Mouse (Mus musculus): ENCODE data around the gene Tenm3. TPM values are rescaled to one million over a fixed set of nuclear protein-coding genes. Genes with fewer than 3 reads are reported as not detected.

The Tenm3 gene
- polyA plus RNA-seq, 1 experiment from 2014 or later, result 8.3 TPM

- H3K4me3 ChIP-seq (ENCODE audit: control insufficient read depth in 1 of 2, insufficient read depth in 1 of 2, low read depth in 1 of 2, low read length in 2 of 2), result no peak overlapping the region
Measured at GRCm38 (mm10) chr8:48728006-48728405, 115.7 kb downstream of the Tenm3 start.

GRCm38 (mm10) chr8:48722744-48723143, 121.0 kb downstream of the Tenm3 start:
- no peak overlapping the region for H3K9ac ChIP-seq (ENCODE audit: low read length)
- H3K4me3 ChIP-seq (ENCODE audit: control insufficient read depth in 1 of 2, insufficient read depth in 1 of 2, low read depth in 1 of 2, low read length in 2 of 2), result no peak overlapping the region
- no peaks in the 10 kb centered on the region for H3K27me3 ChIP-seq (ENCODE audit: control insufficient read depth, insufficient read depth, low read length)
- ATAC-seq (ENCODE audit: insufficient number of reproducible peaks, insufficient read depth, low FRiP score, low read depth), result no peak
- H3K4me1 ChIP-seq (ENCODE audit: control insufficient read depth in 2 of 2, insufficient read depth in 2 of 2, low read length in 2 of 2), result no peaks in the 10 kb centered on the region
- H3K36me3 ChIP-seq (ENCODE audit: control insufficient read depth, insufficient read depth, low read length), result no peaks in the 10 kb centered on the region
- H3K4me2 ChIP-seq (ENCODE audit: low read length), result no peak overlapping the region
- H3K27ac ChIP-seq (replicated peaks in 1 of 2; ENCODE audit: control insufficient read depth in 1 of 2, insufficient read depth in 1 of 2, low read depth in 2 of 2, low read length in 2 of 2), result no peak overlapping the region
- 74% methylated on average over 14 of the region's 14 CpGs for WGBS
- no peaks in the 10 kb centered on the region for H3K9me3 ChIP-seq (ENCODE audit: control insufficient read depth, low read length)

More at GRCm38 (mm10) chr8:48728006-48728405, 115.7 kb downstream of the Tenm3 start:
- WGBS, result 93% methylated on average over 6 of the region's 6 CpGs
- ATAC-seq (ENCODE audit: insufficient number of reproducible peaks, insufficient read depth, low FRiP score, low read depth), result no peak
- H3K9ac ChIP-seq (ENCODE audit: low read length), result no peak overlapping the region
- H3K36me3 ChIP-seq (ENCODE audit: control insufficient read depth, insufficient read depth, low read length), result no peaks in the 10 kb centered on the region
- H3K4me1 ChIP-seq (ENCODE audit: control insufficient read depth in 2 of 2, insufficient read depth in 2 of 2, low read length in 2 of 2), result no peaks in the 10 kb centered on the region
- H3K27ac ChIP-seq (replicated peaks in 1 of 2; ENCODE audit: control insufficient read depth in 1 of 2, insufficient read depth in 1 of 2, low read depth in 2 of 2, low read length in 2 of 2), result no peak overlapping the region
- no peak overlapping the region for H3K4me2 ChIP-seq (ENCODE audit: low read length)
- H3K9me3 ChIP-seq (ENCODE audit: control insufficient read depth, low read length), result no peaks in the 10 kb centered on the region
- no peaks in the 10 kb centered on the region for H3K27me3 ChIP-seq (ENCODE audit: control insufficient read depth, insufficient read depth, low read length)

GRCm38 (mm10) chr8:48722318-48722717, 121.4 kb downstream of the Tenm3 start:
- 89% methylated on average over 7 of the region's 7 CpGs for WGBS
- Histone ChIP-seq H3K27me3 (ENCODE audit: control insufficient read depth, insufficient read depth, low read length) (no peaks in the 10 kb centered on the region), H3K9ac (ENCODE audit: low read length) (no peak overlapping the region), H3K27ac (replicated peaks in 1 of 2; ENCODE audit: control insufficient read depth in 1 of 2, insufficient read depth in 1 of 2, low read depth in 2 of 2, low read length in 2 of 2) (no peak overlapping the region), H3K9me3 (ENCODE audit: control insufficient read depth, low read length) (no peaks in the 10 kb centered on the region), H3K36me3 (ENCODE audit: control insufficient read depth, insufficient read depth, low read length) (no peaks in the 10 kb centered on the region), H3K4me3 (ENCODE audit: control insufficient read depth in 1 of 2, insufficient read depth in 1 of 2, low read depth in 1 of 2, low read length in 2 of 2) (no peak overlapping the region), H3K4me1 (ENCODE audit: control insufficient read depth in 2 of 2, insufficient read depth in 2 of 2, low read length in 2 of 2) (no peaks in the 10 kb centered on the region), H3K4me2 (ENCODE audit: low read length) (no peak overlapping the region)
- ATAC-seq (ENCODE audit: insufficient number of reproducible peaks, insufficient read depth, low FRiP score, low read depth), result no peak

GRCm38 (mm10) chr8:48721376-48721775, 122.4 kb downstream of the Tenm3 start:
- 87% methylated on average over 12 of the region's 12 CpGs for WGBS
- Histone ChIP-seq H3K27ac (replicated peaks in 1 of 2; ENCODE audit: control insufficient read depth in 1 of 2, insufficient read depth in 1 of 2, low read depth in 2 of 2, low read length in 2 of 2) (no peak overlapping the region), H3K36me3 (ENCODE audit: control insufficient read depth, insufficient read depth, low read length) (no peaks in the 10 kb centered on the region), H3K4me2 (ENCODE audit: low read length) (no peak overlapping the region), H3K9ac (ENCODE audit: low read length) (no peak overlapping the region), H3K4me3 (ENCODE audit: control insufficient read depth in 1 of 2, insufficient read depth in 1 of 2, low read depth in 1 of 2, low read length in 2 of 2) (no peak overlapping the region), H3K9me3 (ENCODE audit: control insufficient read depth, low read length) (no peaks in the 10 kb centered on the region), H3K4me1 (ENCODE audit: control insufficient read depth in 2 of 2, insufficient read depth in 2 of 2, low read length in 2 of 2) (no peaks in the 10 kb centered on the region), H3K27me3 (ENCODE audit: control insufficient read depth, insufficient read depth, low read length) (no peaks in the 10 kb centered on the region)
- ATAC-seq (ENCODE audit: insufficient number of reproducible peaks, insufficient read depth, low FRiP score, low read depth), result no peak

GRCm38 (mm10) chr8:48715616-48716015, 128.1 kb downstream of the Tenm3 start:
- Histone ChIP-seq H3K4me2 (ENCODE audit: low read length) (no peak overlapping the region), H3K9me3 (ENCODE audit: control insufficient read depth, low read length) (0 out of 2 replicates have a peak, but pooled peaks cover 3% of the 10 kb centered on the region), H3K27me3 (ENCODE audit: control insufficient read depth, insufficient read depth, low read length) (no peaks in the 10 kb centered on the region), H3K9ac (ENCODE audit: low read length) (no peak overlapping the region), H3K4me1 (ENCODE audit: control insufficient read depth in 2 of 2, insufficient read depth in 2 of 2, low read length in 2 of 2) (no peaks in the 10 kb centered on the region), H3K36me3 (ENCODE audit: control insufficient read depth, insufficient read depth, low read length) (no peaks in the 10 kb centered on the region), H3K4me3 (ENCODE audit: control insufficient read depth in 1 of 2, insufficient read depth in 1 of 2, low read depth in 1 of 2, low read length in 2 of 2) (no peak overlapping the region), H3K27ac (replicated peaks in 1 of 2; ENCODE audit: control insufficient read depth in 1 of 2, insufficient read depth in 1 of 2, low read depth in 2 of 2, low read length in 2 of 2) (no peak overlapping the region)
- no peak for ATAC-seq (ENCODE audit: insufficient number of reproducible peaks, insufficient read depth, low FRiP score, low read depth)
- WGBS, result 86% methylated on average over 9 of the region's 9 CpGs

GRCm38 (mm10) chr8:48706666-48707065, 137.1 kb downstream of the Tenm3 start:
- Histone ChIP-seq H3K9ac (ENCODE audit: low read length) (no peak overlapping the region), H3K27ac (replicated peaks in 1 of 2; ENCODE audit: control insufficient read depth in 1 of 2, insufficient read depth in 1 of 2, low read depth in 2 of 2, low read length in 2 of 2) (no peak overlapping the region), H3K9me3 (ENCODE audit: control insufficient read depth, low read length) (peaks cover 11% of the 10 kb centered on the region; the same call in 1 of the 2 replicates), H3K4me2 (ENCODE audit: low read length) (no peak overlapping the region), H3K36me3 (ENCODE audit: control insufficient read depth, insufficient read depth, low read length) (no peaks in the 10 kb centered on the region), H3K4me3 (ENCODE audit: control insufficient read depth in 1 of 2, insufficient read depth in 1 of 2, low read depth in 1 of 2, low read length in 2 of 2) (no peak overlapping the region), H3K27me3 (ENCODE audit: control insufficient read depth, insufficient read depth, low read length) (no peaks in the 10 kb centered on the region), H3K4me1 (ENCODE audit: control insufficient read depth in 2 of 2, insufficient read depth in 2 of 2, low read length in 2 of 2) (no peaks in the 10 kb centered on the region)
- ATAC-seq (ENCODE audit: insufficient number of reproducible peaks, insufficient read depth, low FRiP score, low read depth), result no peak
- WGBS, result 74% methylated on average over 6 of the region's 6 CpGs

- no peaks in the 10 kb centered on the region for H3K4me1 ChIP-seq (ENCODE audit: control insufficient read depth in 2 of 2, insufficient read depth in 2 of 2, low read length in 2 of 2)
- ATAC-seq (ENCODE audit: insufficient number of reproducible peaks, insufficient read depth, low FRiP score, low read depth), result no peak
- no peak overlapping the region for H3K4me2 ChIP-seq (ENCODE audit: low read length)
- H3K9me3 ChIP-seq (ENCODE audit: control insufficient read depth, low read length), result peaks cover 8% of the 10 kb centered on the region; the same call in 1 of the 2 replicates
- H3K4me3 ChIP-seq (ENCODE audit: control insufficient read depth in 1 of 2, insufficient read depth in 1 of 2, low read depth in 1 of 2, low read length in 2 of 2), result no peak overlapping the region
- 86% methylated on average over 10 of the region's 10 CpGs for WGBS
- H3K9ac ChIP-seq (ENCODE audit: low read length), result no peak overlapping the region
- H3K27ac ChIP-seq (replicated peaks in 1 of 2; ENCODE audit: control insufficient read depth in 1 of 2, insufficient read depth in 1 of 2, low read depth in 2 of 2, low read length in 2 of 2), result no peak overlapping the region
- H3K36me3 ChIP-seq (ENCODE audit: control insufficient read depth, insufficient read depth, low read length), result no peaks in the 10 kb centered on the region
- no peaks in the 10 kb centered on the region for H3K27me3 ChIP-seq (ENCODE audit: control insufficient read depth, insufficient read depth, low read length)
Measured at GRCm38 (mm10) chr8:48704885-48705515, 138.8 kb downstream of the Tenm3 start.

GRCm38 (mm10) chr8:48704485-48704884, 139.3 kb downstream of the Tenm3 start:
- Histone ChIP-seq H3K27me3 (ENCODE audit: control insufficient read depth, insufficient read depth, low read length) (no peaks in the 10 kb centered on the region), H3K9ac (ENCODE audit: low read length) (no peak overlapping the region), H3K27ac (replicated peaks in 1 of 2; ENCODE audit: control insufficient read depth in 1 of 2, insufficient read depth in 1 of 2, low read depth in 2 of 2, low read length in 2 of 2) (no peak overlapping the region), H3K36me3 (ENCODE audit: control insufficient read depth, insufficient read depth, low read length) (no peaks in the 10 kb centered on the region), H3K9me3 (ENCODE audit: control insufficient read depth, low read length) (peaks cover 8% of the 10 kb centered on the region; the same call in 1 of the 2 replicates), H3K4me1 (ENCODE audit: control insufficient read depth in 2 of 2, insufficient read depth in 2 of 2, low read length in 2 of 2) (no peaks in the 10 kb centered on the region), H3K4me2 (ENCODE audit: low read length) (no peak overlapping the region), H3K4me3 (ENCODE audit: control insufficient read depth in 1 of 2, insufficient read depth in 1 of 2, low read depth in 1 of 2, low read length in 2 of 2) (no peak overlapping the region)
- WGBS, result 78% methylated on average over 6 of the region's 6 CpGs
- no peak for ATAC-seq (ENCODE audit: insufficient number of reproducible peaks, insufficient read depth, low FRiP score, low read depth)

Data from heart, embryonic 14.5 days (tissue).